Mouse (Mus musculus): ENCODE measurements around the gene Plekhm3.

DNA sequence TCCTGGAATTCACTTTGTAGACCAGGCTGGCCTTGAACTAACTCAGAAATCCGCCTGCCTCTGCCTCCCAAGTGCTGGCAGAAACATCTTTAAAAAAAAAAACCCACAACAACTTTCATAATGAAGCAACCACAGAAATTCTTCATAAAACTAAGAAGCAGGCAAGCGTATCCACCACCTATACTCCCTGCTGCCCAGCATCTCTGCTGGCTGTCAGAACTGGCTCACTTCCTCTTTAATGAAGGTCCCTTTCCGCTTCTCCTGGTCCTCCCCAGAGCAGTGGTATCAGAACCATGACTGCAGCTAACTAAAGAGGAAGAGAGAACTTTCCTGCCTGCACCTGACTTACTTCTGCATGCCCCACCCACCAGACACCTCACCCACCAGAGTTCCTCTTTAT lies 31.0 kb downstream of the Plekhm3 start:
- no peak for TF ChIP-seq CTCF (IDR thresholded peaks at IDR 0.05; ENCODE audit: low read depth, low read length)
- no peak for TF ChIP-seq POLR2AphosphoS5 (IDR thresholded peaks at IDR 0.05; ENCODE audit: insufficient replicate concordance, low read depth, low read length)

Measured in G1E (cell line).